Mouse (Mus musculus) megakaryocyte-erythroid progenitor cell, adult 5-6 weeks (primary cell): Measurements from ENCODE around the gene Lactb. TPM values are rescaled to one million over a fixed set of nuclear protein-coding genes. Genes with fewer than 3 reads are reported as not detected.

Experiments used
- ATAC-seq: replicated peaks from 2 replicates; pipeline ENCODE4 v1.8.0; 2016; ENCODE audit warnings: mild to moderate bottlenecking, inconsistent platforms; ENCODE audit not compliant: severe bottlenecking, poor library complexity, low FRiP score, low TSS enrichment
- total RNA-seq, 2 experiments: library from RNA; stranded (forward) in 1 of 2; stranded (reverse) in 1 of 2; fragments of 200-1000, 215-1000 nt in 1 of 2; fragments of >200 nt in 1 of 2; fragmentation: Nextera tagmentation in 1 of 2; gene quantifications; 2 replicates each; pipeline ENCODE4 v1.2.3; 2014 to 2017

Gene Lactb
- total RNA-seq (2014; fragmentation: Nextera tagmentation) (12.5 and 13.7 TPM in 2 replicates), total RNA-seq (2017) (20.3 and 24.9 TPM in 2 replicates)

DNA sequence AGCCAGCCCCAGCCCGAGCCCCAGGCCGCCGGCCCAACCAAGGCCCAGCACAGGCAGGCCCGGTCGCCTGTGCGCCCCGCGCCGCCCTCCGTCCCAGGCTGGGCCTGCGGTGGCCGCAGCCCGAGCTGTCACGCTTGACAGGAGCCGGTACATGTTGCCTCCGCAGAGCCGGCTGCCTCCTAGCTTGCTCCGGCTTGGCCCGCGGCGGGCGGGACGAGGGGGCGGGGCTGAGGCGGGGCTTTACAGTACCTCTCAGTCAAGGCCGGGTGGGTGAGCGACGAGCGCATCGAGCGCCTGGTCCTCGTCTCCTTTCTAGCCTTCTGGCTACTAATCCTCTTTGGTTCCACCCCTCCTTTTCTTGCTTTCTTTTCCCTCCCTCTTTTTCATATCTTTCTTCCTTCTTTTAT is at the start of gene Lactb:
TSS of gene Lactb (minus strand) at position 246 of the 407 bp plus-strand sequence.
- ATAC-seq, result peak; percentile 88

DNA sequence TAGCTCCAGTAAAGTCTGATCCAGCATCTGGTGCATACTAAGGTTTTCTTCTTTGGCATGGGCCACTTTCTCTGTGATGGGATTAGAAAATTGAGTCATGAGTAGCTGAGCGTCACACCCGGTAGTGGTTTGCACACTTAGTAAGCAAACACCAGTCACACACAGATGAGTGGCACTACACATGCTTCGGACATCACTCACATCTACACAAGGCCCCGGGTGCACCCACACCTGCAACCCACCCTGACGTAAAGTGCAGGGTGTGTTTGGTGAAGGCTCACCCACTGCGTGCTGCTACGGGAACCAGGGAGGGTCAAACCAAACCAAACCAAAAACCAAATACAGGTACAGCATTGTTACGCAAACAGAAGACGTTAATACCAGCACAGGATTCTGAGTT is 48.1 kb upstream of the Lactb start:
- no peak for ATAC-seq

DNA sequence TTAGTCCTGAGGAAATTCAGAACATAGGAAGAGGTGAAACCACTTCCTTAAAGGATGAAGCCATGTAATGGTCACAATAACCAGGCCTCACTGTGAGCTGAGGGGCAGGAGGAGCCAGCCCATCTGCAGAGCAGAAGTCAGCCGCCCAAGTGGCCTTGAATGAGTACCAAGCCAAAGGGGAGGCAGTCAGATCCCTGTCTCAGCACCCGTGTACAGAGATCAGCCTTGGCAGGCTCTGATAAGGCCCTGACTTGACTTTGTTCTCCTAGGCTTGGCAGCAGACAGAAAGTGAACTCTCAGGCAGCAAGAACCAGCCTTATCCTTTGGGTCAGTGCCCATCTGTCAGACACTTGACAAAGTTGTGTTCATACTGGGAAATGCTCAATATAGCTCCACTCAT is 44.8 kb upstream of the Lactb start:
- peak; percentile 91 for ATAC-seq

DNA sequence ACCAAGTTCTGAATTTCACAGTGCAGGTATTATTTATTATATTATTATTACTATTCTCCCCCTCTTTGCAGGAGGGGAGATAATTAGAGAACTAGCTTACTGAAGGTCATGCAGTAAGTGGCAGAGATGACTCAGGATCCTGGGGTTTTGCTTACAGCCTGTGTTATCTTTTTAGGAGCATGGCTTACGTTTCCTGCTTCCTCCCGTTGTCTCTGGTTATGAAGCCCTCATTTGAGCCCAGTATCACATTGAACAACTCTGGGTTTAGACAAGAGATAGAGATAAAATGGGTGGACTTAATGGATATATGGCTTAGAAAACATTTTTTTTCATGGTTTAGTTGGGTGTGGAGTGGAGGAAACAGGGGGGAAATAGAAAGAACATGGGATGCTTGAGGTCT is 38.2 kb upstream of the Lactb start:
- peak; percentile 80 for ATAC-seq

DNA sequence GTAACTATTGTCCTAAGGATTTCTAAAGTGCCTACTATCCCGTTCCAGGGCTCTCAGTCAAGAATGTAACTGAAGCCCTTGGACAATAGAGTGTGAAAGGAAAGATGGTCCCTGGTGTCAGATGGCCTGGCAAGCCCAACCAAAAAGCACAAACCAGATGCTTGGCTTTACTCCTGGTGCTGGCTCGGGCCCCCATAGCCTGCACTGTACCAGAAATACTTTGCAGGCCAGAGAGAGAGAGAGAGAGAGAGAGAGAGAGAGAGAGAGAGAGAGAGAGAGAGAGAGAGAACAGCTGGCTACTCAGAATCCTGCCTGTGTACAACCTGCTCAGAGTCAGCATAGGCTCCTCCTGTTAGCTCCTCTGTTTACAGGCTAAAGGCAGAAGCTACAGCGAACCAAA is 37.2 kb upstream of the Lactb start:
- ATAC-seq, result no peak

DNA sequence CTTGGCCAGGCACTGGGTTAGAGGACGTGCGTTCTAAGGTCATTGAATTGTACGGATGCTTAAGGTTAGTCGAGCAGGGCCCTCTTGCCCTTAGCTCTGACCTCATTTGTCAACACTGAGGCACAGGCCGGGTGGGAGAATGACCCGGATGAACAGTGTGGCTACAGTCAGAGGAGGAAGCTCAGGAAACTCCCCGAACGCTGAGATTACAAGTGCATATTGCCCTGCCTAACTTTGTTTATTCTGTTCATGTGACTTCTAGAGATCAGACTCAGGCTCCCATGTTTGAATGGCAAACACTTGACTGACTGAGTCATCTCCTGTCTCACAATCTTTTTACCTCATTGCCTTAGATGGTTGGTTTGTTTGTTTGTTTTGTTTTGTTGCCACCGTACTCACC is 36.2 kb upstream of the Lactb start:
- ATAC-seq, result no peak

DNA sequence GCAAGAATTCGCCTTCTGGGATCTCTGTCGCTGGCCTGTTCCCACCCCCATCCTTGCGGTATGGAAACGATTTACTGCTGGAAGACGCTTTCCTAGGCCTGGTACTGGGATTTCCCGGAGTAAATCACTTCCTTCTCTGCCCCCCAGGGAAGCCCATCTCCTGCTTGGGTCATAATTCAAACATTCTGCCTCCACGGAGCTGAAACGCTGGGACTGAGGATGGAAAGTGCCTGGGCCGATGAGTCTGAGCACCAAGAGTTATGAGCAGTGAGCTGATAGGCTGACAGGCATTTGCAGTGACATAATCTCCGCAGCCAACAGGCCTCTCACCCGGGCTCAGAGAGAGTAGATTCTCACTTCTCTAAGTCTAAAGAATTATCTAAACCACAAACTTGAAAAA is 33.5 kb upstream of the Lactb start:
- no peak for ATAC-seq

DNA sequence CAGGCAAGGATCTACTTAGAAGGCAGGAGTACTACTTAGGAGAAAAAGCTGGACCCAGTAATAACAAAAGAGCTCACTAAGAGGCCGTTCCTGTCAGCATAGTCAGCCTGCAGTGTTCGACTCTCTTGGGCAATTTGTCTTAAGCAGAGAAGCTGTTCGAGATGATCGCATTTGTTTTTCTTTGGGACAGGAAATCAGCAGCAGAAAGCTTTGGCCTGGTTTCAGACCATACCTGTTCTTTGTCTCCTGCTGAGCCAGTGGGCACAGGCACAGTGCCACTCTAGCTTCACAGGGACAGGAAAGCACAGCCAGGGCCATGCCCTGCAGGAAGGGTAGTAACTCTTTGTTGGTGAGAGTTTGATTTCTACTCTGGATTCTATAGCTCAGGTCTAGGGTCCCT is 31.1 kb upstream of the Lactb start:
- ATAC-seq, result no peak

DNA sequence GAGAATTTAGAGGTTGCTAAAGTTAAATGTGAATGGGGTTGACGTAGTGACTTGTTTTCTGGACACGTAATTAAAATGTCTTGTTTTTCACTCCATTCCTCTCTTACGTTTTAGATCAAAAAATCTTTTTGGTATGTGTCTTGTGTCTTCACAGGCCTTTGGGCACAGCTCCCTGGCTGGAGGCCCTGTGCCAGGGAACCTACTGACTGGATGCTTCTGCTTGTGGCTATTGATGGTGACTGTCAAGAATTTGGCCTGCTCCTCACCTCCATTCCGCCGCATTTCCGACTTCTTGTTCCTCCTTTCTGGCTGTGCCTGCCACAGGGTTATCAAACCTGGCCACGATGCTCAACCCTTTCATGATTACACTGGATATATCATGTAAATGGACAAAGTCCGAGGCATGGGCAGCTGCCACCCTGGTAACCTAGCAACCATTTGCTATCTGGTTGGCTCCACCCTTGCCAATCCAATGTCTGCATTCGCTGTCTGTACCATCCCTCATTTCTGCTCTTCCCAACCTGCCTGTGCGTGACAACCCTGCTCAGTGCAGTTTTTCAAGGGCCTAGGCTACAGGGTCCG is 30.0 kb upstream of the Lactb start:
- ATAC-seq, result no peak

DNA sequence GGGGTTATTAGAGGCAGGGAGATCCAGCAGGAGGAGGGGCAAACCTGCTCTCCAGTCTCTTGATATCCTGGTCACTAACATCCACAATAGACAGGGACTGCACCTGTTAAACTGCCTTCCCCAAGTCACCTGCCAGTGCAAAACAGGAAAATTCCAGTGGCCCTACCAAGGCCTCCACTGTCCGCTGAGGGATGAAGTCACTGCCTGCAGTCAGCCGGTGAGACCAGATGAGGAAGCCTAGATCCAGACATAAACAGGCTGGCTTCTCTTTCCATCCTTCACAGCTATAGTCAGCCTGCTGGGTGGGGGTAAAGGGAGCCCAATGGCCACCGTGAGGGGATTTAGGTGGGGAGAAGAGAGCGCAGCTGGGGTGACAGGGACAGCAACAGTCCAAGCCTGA is 28.4 kb upstream of the Lactb start:
- ATAC-seq, result no peak

DNA sequence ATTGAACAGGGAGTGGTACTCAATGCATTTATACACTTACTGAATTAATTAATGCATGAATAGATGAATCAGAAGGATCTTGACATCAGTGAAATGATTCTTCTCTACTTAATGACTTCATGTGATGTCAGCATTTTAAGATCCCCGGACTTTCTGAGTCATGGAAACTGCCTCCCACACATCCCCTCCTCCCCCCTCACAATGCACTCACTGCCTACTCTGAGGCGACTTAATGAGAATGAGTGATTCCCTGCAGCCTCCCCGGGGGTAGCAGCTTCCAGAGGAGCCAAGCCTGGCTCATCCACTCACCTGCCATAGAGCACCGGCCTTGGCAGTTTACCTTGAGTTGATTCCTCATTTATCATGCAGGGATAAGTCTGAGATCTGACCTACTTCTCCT is 27.9 kb upstream of the Lactb start:
- no peak for ATAC-seq

DNA sequence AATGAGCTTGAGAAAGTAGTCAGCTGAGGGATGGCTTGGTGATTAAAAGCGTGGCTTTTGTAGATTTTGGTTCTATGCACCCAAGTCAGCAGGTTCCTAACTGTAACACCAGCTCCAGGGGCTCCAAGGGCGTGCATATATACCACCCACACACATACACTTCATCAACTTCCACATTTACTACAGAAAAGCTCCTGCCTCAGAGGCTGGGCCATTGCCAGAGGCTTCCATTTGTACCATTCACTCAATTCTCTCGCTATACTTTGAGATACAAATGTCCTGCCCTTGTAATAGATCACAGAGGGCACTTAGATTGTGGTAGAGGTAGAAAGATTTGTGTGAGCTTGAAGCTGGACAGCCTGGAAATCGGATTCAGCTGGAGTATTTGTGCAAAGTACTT is 26.2 kb upstream of the Lactb start:
- ATAC-seq, result no peak

DNA sequence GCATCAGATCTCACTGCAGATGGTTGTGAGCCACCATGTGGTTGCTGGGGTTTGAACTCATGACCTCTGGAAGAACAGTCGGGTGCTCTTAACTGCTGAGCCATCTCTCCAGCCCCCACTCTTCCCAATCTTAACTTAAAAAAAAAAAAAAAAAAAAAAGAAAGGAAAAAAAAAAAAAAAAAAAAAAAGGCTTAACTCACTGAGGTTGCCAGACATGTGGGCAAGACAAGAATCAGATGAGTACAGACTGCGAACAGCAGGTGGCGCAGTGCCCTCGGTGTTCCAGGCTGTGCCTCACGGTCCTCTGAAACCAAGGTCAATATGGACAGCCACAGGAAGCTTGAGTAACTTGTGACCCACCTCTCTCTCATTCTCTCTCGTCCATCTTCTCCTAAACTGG is 25.8 kb upstream of the Lactb start:
- peak; percentile 95 for ATAC-seq

DNA sequence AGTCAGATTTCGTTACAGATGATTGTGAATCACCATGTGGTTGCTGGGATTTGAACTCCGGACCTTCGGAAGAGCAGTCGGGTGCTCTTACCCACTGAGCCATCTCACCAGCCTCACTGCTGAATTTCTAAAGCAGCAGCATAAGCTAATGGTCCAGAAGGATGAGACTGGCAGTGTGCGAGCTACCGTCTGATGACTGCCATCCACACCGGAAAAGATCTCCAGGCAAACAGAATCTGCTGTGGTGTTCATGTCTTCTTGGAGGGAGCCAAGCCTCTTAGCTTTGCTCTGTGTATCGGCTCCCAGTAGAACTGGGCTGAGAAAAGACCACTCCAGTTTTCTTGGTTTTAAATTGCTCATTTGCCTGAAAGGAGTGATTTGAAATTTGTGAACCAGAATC is 24.4 kb upstream of the Lactb start:
- no peak for ATAC-seq

DNA sequence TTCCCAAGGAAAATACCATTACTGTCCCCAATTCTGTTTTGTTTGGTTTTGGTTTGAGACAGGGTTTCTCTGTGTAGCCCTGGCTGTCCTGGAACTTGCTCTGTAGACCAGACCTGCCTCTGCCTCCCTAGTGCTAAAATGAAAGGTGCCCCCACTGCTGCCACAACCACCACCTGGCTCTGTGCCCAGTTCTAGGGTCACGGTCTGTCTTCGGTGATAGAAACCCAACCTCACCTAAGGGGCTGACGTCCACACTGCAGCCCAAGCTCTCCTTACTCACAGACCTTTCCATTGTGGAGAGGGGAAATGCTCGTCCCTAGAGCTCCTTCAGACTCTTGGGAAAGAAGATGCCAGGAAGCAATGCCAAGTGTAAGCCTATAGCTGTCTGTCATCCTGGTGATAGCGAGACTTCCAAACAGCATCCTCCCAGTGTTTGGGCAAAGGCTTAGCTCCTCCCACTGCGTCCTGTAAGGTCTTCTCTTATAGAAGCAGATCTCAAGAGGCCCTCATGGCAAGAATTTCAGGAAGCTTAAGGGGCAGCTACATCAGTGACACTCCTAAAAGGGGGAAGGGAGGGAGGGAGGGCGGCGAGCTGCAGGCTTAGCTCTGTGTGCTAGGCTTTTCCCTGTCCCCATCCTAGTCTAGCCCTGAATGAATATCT is 16.6 kb upstream of the Lactb start:
- 0 out of 2 replicates have a peak, but pooled peaks have one; percentile 35 for ATAC-seq

DNA sequence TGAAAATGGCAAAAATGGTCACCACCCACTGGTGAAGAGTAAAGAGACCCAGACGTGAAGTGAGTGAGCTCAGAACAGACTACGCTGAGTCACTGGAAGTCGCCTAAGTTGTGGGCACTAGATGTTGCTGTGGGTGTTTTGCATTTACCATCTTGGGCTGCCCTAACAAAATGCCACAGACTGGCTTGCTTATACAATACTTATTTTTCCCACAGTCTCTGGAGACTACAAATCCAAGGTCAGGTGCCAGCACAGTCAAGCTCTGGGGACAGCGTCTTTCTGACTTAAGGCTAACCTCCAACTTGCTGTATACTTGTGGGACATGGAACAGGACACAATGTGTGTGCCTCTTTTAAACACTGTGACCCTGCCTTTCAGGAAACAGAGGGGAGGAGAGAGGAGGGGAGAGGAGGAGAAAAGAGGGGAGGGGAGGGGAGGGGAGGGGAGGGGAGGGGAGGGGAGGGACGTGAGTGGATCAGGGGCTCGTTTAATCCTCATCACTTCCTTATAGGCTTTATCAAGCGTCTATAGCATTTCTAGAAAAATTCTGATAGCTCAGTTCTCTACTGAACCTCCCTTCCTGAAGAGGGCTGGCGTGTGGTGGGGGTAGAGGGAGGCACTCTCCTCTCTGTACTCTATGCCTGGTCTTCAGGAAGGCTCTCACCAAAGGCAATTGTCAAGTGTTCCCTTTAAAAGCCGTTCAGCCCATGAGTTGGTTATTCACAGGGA is 15.9 kb upstream of the Lactb start:
- no peak for ATAC-seq

DNA sequence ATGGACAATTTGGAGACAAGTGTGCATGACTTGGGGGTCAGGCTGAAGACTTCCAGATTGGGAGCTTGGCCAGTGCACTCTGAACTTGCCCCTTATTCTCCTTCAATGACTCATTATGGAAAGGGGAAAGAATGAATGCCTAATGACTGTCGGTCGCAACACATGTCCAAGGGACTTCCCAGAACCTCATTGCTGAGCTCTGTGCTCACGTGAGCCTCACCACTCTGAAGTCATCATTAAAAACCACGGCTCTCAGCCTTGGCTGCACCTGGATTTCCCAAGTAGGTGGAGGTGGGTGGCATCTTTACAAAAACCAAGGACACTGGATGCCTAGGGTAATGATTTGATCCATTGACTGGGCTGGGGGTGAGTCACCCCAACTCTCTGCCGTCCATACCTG is 14.8 kb upstream of the Lactb start:
- ATAC-seq, result no peak

DNA sequence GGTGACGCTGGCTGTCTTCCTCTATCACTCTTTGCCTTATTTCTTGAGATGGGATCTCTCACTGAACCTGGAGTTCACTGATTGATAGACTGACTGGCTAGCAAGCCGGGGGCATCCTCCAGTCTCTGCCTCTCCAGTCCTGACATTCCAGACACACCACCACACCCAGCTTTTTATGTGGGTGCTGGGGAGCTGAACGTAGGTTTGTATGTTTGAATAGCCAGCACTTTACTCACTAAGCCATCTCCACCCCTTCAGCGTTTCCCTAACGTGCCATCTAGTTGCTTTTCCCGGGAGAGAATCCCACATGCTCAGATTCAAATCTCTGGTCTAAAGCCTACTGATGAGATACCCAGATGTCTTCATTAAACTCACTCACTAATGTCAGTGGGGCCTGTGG is 14.3 kb upstream of the Lactb start:
- no peak for ATAC-seq

DNA sequence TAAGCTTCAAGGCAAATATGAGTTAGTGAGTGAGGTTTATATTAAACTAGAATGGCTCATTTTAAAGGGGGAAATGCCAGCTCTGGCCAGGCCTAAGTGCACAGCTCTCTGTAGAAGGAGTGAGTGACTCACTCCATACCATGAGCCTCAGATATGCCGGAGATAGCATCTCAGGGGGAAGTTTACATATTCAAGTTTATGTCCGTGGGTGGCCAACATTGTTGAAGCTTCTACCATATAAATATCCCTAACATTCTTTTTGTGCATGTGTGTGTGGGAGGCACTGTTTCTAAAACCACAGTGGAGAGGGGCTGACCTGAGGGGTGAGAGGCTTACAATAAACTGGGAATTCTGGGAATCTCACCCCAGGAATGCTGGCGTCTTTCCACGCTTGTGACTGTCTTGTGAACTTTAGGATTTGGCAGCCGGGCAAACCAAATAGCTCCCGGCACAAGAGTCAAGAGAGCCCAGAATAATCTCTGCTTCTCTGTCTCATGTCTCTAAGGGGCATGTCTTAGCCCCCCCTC is 13.7 kb upstream of the Lactb start:
- ATAC-seq, result no peak

DNA sequence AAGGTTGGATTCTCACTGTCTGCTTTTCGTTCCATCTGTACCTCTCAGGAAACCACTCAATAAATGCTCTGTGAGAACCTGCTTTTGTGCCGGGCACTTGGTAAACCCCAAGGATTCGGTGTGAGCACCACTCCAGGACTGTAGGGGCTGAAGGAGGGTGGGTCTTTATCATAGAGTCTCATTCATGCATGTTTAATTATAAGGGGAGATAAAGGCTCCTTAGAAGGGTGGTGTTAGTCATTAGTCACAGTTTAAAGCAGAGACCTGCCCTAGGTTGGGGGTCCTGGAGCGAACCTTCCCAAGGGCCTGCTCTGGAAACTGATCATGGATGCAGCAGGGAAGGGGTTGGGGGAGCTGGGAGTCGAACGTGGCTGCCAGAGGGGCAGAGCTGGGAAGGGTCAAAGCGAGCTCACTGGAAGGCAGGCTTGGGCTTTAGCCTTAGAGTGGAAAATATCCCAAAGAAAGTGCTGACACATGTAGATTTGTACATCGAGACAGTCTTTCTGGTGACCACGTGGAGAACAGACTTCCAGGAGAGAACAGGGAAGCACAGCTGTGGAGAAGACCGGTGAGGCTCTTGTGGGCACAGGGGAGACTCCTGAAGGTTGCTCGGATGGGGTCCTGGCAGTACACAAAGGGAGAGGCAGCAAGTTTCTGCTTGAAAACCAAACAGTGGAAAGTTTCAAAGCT is 13.1 kb upstream of the Lactb start:
- ATAC-seq, result peak; percentile 61
